Mouse (Mus musculus) layer of hippocampus, adult 9-11 months (tissue): ENCODE results near the gene Igf2r.
"Not testable (repeated sequence)": the region's sequence is repeated elsewhere in the genome, so short reads cannot be mapped to it uniquely, and the experiment has no call there.

Source experiments
- DNase-seq: peaks from one replicate; pipeline ENCODE4 v3.0.0; 2022

The Igf2r gene

GRCm38 (mm10) chr17:12712191-12712590, 57.3 kb downstream of the Igf2r start:
- DNase-seq: no peak

DNA sequence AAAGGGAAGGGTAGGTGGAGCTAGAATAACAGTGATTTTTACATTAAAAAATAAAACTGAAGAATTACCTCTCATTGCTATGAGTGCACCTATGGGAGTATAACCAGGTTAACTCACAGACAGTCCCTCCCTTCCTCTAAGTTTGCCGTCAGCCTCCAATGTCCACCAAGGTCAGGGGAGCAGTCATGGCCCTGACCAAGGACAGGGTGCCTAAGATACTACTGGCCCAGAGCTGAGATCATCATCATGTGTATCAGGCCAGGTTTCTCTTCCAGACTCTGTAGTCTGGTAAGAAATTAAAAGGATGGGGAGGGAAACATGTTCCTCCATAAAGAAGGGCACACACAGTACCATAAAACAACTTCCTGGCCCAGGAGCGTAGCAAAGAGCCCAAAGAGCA, 58.5 kb downstream of the Igf2r start:
- DNase-seq: no peak

DNA sequence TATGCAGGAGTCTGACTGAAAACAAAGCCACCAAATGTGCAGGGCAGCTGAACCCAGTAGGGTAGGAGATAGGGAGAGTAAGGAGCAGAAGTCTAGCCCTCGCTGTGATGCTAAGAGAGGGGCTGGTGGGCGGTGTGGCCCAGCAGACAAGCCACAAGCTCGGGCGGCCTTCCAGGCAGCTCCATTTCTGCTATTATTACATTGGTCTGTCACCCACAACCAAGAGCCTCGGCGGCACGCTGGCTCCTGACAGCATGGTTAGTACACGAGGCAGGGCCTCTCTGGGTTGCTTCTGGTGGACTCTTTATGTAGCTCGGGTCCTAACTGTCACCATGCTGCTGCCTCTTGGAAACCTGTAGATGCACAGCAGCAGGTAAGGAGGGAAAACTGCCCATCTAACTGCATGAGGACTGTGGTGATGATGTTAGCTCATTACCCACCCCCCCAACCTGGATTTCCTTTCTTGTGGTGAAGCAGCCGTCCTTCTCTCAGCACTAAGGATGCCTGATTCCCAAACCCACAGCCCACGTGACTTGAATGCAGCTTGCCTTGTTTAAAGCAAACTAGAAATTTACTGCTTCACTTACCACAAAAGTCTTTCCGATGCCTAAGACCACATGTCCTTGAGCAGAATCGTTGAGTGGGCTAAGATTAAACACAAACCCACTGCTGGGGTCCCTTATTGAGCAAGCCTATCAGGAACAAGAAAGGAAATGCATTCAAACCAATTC, 59.2 kb downstream of the Igf2r start:
- peak; percentile 30 for DNase-seq

- DNase-seq: no peak
Observed at GRCm38 (mm10) chr17:12708398-12708797, 61.1 kb downstream of the Igf2r start.

- no peak for DNase-seq
Observed at GRCm38 (mm10) chr17:12706590-12707049, 62.8 kb downstream of the Igf2r start.

GRCm38 (mm10) chr17:12702901-12703300, 66.6 kb downstream of the Igf2r start:
- DNase-seq: no peak

GRCm38 (mm10) chr17:12700373-12700772, 69.1 kb downstream of the Igf2r start:
- no peak for DNase-seq

GRCm38 (mm10) chr17:12691899-12692298, 77.6 kb downstream of the Igf2r start:
- DNase-seq: no peak

DNA sequence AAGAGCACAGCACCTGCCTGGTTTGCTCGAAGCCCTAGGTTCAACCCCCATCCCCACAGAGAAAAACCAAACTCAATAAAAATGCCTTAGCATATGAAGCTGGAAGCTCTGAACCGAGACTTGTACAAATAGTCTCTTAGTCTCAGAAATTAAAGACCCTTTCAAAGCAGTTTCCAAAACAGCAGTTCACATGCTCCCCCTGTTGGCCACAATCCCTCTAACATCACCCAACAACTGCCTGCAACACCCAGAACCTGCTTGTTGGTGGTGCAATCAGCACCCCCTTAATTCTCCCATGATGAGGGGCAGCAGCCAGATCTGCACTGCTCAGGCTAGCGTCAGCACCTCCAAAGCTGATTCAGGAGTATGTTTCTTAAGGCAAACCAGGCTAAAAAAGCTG, 79.9 kb downstream of the Igf2r start:
- no peak for DNase-seq

- peak; percentile 33 for DNase-seq
Observed at GRCm38 (mm10) chr17:12688427-12689110, 80.9 kb downstream of the Igf2r start.

DNA sequence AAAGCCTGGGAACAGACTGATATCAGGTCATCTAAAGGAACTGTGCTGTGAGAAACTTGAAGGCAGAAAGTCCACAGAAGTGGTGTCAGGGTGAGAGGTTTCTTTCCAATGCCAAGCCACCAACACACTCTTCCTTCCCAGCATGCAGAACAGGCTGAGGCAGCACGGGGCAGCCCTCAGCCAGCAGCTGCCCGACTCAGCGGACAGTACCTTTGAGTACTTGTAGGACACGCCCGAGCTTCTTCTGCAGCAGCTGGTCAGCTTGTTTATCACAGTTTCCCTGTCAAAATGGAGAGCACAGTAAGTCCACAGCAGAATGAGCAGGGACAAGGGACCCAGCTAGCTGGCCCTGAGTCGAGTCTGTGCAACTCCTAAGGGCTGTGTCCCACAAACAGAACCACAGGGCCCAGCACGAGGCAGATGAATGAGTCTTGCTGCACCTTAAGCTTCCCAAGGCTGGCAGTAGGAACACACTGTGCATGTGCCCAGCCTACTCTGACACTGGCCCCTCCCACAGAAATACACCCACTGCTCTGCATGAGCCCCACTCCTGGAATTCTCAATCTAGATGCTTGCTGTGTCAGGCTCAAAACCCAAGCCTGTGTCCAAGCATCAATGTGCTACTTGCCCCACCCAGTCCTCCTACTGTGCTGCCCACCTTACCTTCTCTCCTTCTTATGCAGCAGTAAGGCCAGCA, 84.4 kb downstream of the Igf2r start:
- no peak for DNase-seq

GRCm38 (mm10) chr17:12684412-12684811, 85.1 kb downstream of the Igf2r start:
- no peak for DNase-seq

DNA sequence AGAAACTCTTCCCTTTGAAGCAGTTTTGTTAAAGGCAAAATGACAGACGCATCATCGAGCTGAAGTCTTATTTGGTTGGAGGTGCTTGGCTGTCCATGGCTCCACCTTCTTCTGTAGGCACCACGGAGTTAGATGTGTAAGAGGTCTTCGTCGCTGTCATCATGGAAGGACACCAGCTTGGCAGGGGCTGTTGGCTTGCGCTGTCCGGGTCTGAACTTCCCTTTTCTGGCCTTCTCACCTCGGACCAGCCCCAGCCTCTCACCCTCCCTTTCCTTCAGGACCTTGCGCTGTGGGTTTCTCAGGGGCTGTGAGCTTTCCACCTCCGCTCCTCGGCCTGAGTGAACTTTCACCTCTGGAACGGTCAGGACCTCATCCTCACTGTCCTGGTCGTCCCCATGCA, 85.9 kb downstream of the Igf2r start:
- no peak for DNase-seq

DNA sequence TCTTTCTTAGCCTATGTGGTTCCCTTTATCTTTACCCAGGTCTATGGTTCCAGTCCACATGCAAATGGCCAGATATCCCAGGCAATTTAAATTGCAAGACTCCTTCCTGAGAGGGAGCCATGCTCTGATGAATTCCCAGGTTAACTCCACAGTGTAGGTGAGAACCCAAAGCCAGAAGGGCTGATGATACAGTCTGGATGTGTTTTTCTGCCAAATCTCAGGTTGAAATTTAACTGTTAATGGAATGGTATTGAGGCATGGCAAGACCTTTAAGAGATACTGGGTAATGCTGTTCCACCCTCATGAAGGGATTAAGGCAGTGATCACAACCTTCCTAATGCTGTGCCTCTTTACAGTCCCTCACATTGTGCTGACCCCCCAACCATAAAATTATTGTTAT, 91.2 kb downstream of the Igf2r start:
- DNase-seq: no peak

DNA sequence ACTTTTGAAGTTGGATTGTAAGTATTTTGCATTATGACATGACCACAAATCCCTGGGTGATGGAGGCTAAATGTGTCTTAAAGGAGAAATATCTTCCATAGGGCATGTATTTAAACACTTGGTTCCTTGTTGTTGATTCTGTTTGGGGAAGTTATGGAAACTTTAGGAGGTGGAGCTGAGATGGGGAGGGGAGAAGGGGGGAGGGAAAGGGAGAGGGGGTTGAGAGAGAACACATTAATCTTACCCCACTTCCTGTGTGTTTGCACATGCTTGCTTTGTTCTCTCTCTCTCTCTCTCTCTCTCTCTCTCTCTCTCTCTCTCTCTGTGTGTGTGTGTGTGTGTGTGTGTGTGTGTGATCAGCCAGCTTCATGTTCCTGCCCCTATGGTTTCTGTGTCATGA, 92.3 kb downstream of the Igf2r start:
- DNase-seq: no peak

- no peak for DNase-seq
Observed at GRCm38 (mm10) chr17:12675646-12676045, 93.8 kb downstream of the Igf2r start, which contains the start of gene Slc22a1. Gene Slc22a1, minus strand, starts transcription at chr17:12675829.

DNA sequence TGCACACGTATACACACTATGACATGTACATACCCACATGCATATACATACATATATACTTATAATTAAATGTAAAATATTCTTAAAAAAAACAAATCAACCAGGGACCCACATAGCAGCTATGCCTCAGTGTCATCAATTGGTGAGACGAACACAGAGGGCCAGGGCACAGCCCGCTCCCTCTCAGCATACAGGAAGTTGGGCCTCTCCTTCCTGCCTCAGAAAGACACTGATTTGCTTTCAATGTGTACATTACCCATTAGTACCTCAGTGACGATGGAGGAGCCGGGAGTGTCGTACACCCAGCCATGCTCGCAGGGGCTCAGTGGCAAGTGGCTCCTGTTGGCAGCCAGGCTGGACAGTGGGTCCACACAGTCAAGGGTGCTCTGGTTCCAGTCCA, 94.5 kb downstream of the Igf2r start:
- not testable (repeated sequence) for DNase-seq

GRCm38 (mm10) chr17:12673871-12674270, 95.6 kb downstream of the Igf2r start:
- DNase-seq: no peak

DNA sequence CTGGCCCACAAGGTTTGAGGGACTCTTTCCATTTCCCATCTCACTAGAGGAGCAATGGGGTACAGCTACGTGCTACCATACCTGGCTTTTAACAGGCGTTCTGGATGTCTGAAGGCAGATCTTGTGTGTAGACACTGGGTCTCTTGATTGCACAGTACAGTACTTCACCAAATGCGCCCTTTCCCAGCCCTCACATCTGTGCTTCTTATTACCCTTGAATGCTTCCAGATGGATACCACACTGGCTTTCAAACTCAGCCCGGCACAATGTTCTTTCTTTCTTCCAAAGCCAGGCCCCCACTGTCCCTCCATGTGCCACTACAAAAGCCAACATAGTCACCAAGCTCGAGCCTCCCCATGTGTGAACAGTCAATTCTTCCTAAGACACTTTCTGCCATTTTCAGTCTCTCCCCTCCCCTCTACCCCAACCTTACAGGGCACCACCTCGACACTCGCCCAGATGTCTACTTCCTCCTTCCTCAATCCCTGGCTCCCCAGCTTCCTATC, 97.1 kb downstream of the Igf2r start:
- DNase-seq: no peak

- no peak for DNase-seq
Observed at GRCm38 (mm10) chr17:12671029-12671605, 98.3 kb downstream of the Igf2r start.

DNA sequence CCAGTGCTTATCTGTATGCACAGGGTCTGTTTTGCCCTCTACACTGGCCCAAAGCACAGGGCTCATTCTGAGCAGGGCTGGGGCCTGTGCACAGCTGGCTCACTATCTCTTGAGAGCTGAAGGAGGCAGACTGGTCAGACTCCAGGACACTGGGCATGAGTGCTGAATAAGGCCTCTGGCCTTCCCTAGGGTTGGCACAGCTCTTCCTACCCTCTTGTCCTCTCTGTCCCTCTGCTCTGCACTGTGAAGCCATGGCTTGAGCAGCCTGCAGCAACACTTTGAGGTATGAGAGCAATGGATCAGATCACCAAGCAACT, 100.1 kb downstream of the Igf2r start:
- DNase-seq: no peak

DNA sequence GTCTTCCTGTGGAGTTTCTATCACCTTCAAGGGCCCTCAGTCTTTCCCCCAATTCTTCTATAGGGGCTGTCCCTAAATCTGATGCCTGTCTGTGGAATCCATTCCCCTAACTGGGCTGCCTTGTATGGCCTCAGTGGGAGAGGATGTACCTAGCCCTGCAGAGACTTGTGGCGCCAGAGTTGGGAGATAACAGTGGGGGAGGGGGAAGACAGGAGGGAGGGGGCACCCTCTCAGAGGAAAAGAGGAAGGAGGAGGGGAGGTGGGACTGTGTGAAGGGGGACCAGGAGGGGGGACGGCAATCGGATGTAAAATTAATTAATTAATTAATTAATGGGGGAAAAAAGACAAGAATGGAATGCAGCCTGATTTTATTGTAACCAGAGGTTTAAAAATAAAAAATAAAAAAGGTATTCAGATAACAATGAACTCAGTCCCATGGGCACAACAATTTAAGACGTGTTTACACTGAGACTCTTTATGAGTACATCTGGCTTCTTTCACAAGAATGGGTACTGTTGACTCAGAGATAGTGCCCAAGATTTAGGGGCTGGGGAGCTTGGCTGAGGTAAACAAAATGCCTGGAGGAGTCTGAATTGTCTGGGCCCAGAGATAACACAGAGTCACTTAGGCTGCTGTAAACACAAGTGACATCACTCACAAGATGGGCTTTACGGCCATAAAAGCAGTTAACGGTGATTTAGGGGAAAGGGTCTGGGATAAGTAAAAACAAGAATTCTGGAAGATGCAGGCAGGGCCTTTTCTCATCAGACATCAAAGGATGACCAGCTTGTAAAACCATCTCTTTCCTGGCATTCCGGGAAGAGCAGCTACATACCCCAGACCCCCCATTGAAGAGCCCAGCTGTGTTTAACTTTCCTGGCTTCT, 100.7 kb downstream of the Igf2r start:
- no peak for DNase-seq
